Mouse (Mus musculus): ENCODE data around the gene Ripor1.

DNA sequence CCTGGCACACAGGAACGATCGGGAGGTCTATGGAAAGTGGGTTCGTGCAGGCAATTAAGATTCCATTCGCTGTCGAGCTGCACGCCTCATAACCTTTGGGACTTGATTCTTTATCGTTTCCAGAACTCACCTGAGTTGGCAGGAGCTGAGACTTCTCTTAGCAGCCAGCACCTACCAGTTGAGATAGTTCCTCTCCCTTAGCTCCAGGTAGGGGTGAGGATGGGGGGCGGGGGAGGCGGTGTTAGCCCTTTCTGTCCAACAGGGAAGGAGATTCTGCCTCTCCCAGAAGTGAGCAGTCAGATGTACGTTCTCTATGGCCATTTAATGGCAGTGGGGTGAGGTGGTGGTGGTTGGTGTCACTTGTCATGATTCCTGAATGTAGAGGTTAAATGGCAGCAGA is 2.0 kb downstream of the Ripor1 start:
- TF ChIP-seq CTCF (IDR thresholded peaks at IDR 0.05; ENCODE audit: low read depth): no peak
- TF ChIP-seq EP300 (IDR thresholded peaks at IDR 0.05; ENCODE audit: low read depth): no peak
